Mouse (Mus musculus) heart, adult 9 months (tissue): ENCODE data around the gene Sox6.

Experiments
- DNase-seq, 2 experiments: peaks; one replicate each; pipeline ENCODE4 v3.0.0; 2022; ENCODE audit warnings: low spot score in 2 of 2

The Sox6 gene

DNA sequence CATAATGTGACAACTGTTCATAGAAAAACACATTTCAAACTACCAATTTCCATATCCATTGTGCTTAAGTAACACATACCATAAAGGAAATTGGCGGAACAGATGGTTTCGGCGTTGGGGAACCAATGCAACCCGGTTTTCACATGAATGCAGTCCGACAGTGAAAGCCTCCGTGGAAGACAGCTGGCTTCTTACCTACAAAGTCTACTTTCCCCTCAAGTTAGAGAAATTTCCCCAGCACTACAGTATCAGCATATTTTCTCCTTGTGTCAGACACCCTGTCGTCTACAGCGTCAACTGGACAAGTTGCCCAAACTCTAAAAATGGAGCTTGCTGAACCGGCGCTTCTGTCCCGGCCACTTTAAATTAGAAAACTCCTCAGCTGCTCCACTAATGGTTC is 470.3 kb downstream of the Sox6 start:
- no peak for DNase-seq

DNA sequence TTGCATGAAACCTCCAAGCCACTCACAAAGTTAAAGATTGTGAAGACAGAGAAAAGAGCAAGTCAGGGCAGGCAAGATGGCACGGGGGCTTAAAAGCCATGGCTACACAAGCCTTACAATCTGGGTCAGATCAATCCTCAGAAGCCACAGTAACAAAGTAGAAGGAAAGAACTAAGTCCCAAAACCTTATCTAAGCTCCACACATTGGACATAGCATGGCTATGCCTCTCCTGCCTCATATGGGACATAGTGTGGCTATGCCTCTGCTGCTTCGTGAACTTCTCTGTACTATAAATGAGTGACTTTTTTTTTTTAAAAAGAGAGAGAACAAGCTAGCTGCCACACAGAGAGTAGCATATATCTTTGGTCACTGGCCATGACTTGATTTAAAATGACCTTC is 471.8 kb downstream of the Sox6 start:
- DNase-seq: no peak

DNA sequence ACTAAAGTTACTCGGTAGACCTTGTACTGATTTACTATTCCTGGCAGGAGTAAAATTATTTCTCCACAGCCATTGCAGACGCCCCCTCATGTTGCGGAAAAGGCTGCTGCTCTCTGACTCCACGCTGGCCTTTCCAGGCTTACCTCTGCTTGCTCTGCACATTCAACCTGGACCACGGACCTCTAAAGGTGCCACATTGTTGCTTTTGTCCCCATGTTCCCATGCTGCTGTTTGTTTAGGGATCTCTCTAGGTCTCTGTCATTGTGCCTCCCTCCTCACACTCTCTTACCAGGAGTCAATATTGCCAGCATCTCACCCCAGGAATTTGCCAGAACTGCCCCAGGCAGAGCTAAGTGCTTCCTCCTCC is 473.6 kb downstream of the Sox6 start:
- DNase-seq: no peak

DNA sequence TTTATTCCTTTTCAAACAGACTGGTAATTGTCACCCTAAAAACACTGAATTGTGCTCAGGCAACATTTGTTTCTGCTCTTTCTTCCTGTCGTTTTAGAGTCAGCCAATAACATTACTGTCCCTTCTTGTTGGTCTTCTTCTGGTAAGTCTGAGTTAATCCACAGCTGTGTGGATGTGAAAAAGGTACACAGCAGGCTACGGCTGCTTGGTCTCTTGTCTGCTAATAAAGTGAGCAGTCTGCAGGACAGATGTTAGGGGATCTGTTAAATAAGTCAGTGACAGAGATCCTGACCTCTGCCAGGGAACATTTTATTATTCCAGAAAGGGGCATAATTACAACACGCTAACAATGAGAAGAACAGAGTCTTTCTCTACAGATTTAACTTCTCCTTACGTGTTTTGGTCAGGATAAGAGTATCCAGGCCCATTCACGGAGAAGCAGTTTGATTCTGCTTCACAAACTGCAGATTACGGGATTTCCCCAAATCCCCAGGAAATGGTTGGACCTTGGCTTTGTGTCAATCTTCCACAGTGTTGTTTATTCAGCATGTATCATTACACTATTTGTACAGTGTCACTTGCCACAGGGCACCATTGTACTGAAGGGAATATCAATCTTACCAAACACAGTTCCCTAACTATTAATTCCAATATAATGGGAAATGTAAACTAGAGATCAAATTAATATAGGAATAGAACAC is 474.1 kb downstream of the Sox6 start:
- DNase-seq: peak in 1 of 2 experiments; percentile 6

DNA sequence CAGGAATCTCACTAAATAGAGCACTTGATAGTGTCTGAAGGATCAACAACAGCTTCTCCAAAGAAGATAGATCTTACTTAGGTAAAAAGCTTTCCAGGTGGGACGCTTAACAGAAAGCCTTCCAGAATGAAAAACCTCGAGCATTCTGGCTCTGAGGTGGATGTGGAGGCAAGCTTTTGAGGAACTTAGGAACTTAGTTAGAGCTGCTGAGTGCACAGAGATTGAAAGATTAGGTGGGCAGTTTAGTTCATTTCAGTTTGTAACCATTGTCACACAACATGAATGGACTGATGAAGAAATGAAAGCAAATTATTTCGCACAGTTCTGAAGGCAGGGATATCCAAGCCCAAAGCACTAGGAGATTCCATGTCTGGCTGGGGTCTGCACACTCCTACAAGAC is 481.9 kb downstream of the Sox6 start:
- no peak for DNase-seq

DNA sequence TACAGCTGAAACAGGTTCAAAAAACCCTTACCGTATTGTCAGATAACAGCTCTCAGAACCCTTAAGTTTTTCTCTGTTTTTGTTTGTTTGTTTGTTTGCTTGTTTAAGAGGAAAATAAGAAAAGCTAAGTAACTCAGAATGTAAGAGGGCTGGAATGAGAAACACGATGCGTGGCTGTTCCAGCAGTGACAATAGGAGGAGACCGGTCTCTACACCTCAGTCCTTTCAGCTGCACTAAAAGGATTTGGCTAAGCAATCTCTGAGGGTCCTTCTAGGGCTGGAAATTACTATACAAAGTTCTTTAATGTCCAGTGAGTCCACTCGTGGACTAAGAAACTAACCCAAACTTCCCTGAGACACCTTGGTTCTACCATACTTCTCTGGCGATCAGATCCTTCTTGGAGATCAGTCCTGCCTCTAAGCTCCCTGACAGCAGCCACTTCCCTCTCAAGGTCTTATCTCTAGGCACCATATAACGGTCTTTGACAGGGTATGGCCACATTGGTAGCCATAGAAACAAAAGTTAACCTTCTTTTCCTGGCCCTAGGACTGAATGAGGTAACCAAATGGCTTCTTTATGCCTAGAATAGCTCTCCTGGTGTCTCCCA is 488.3 kb downstream of the Sox6 start:
- no peak for DNase-seq

DNA sequence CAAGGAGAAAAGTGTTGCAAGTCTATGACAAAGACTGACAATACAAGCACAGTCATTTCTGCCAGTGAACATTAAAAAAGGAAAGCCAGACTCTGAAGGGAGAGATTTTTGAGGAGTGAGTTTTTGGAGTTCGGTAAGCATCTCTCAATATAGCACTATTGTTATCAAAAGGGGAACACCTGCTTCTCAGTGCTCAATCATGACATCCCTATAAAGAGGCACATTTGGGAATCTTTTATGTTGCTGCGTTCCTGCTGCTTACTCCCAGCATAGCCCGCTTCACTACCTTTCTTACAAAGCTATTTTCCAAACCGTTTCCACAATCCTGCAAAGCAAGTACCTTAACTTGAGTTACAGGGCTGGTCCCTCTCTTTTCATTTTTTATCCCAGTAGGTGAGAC is 488.9 kb downstream of the Sox6 start:
- no peak for DNase-seq

DNA sequence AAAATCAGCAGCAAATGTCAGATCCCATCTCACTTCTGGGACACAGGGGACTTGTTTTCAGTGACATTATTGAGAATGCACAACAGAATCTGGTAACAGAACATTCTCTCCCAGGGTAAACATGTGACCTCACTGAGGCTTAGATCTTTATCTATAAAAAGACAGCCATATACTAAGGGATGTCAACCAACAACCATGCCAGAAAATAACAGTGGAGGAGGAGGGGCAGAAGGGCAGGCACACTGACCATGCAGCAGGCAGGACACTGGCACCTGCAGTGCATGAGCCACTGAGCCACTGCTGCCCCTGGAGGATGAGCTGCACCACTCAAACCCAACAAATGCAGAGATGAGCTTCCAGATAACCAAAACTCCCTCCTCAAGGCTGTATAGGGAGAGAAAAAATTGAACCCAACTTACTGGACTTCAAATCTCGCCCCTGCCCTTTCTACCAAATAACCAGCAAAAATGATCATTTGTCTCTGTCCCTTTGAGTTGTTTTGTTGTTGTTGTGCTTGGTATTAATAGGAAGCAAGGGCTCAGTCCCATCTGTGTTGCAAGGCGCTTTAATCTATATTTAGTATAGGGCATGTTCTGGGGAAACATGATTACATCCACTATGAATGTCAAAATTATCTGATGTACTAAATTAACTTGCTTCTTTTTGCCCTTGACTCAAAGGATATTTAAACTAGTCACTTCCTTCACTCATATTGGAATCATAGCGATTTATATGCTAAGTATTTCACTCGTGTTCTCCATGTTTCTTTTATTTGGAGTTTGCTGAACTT is 492.8 kb downstream of the Sox6 start:
- no peak for DNase-seq

DNA sequence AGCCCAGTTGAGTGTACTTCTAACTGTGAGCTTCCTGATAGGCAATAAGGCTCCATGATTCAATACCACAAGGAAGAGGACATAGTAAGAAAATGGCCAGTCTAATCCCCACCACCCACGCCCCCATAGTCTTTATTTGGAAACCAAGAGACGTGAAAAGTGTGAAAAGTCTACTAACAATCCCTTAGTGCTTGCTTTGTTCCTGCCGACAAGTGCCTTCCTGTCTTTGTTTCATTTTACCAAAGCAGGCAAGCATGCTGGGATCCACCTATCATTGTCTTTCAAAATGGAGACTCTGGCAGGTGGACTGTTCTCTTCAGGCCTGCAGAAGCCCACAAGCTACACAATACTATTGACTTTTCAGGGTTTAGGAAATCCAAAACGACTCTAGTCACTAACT is 495.0 kb downstream of the Sox6 start:
- DNase-seq: no peak

DNA sequence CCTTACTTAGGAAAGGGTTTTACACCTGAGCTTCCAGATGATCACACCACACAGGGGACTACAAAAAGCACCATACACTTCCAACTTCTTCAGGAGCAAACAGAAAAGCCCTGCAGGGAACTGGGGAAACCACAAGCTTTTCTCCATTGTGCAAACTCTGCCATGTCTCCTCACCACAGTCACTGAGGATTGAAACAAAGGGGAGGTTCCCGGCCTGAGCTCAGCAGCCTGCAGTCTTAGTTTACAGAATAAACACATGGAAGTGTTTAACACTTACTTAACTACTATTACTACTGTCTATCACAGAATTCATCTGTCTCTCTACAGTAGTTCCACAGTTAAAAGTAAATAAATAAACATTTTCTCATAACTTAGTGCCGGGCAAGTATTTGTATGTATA is 498.3 kb downstream of the Sox6 start:
- DNase-seq: no peak

DNA sequence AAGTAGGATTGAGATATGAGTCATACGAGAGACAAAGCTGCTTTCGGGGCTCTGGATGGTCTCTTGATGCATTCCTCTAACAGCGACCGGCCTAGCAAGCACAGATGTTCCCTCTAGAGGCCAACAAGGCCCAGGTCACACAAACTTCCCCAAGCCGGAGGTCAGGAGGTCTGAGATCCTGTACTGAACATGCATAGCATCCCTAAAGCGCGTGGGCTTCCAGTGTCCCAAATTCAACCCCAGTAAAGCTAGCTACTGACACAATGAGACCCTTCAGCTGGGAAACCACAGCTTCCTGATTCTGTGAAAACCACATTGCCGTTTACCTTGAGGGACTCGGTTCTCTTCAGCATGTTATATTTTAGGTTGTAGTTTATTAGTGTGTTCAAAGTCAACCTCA is 499.6 kb downstream of the Sox6 start:
- DNase-seq: no peak

DNA sequence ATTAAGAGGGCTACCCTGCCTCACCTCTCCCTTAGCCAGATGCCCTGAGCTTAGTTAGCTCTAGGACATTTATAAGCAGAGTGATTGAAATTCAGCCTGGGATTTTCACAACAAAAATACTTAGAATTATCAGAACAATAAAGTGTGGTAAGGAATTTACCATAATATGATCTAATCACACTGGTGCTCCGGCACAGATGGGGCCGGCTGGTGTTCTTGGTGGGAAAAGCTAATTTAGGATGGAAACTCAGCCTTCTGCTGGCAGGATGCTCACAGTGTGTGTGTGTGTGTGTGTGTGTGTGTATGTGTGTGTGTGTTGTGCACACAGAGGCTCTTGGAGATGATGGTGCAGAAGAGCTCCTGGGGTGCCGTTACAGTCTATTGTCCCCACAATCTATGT is 501.0 kb downstream of the Sox6 start:
- DNase-seq: no peak

DNA sequence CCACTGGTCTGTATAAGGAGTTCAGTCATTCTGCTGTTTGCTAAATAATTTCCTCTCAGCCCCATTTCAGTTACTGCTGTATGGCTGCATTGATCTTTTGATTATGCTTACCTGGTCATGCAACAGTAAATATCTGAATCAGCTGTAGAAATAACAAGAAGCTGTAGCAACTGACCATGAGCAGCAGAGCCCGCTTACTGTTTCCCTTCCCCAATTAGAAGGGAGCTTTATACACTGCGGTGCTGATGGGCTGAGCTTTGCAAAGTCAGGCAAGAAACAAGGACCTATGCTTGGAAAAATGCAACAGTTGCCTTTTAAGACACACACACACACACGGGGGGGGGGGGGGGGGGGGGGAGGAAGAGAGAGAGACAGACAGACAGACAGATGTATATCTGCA is 502.1 kb downstream of the Sox6 start:
- no peak for DNase-seq

DNA sequence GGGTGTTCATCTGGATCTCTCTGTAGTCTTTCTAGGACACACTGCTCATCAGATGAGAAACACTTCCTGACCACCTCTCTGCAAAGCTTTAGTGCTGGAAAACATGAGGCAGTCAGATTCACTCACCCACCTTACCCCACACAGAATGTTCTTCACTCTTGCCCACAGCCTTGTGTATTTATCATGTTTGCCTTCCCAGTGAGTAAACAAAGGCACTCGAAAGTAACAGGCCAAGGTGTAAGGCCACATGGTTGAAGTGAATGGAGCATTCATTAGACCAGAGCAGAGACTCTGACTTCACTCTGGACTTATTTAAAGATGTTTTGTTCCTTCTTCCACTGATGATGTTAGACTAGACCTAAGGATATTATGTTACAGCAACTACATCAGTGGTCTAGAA is 506.7 kb downstream of the Sox6 start:
- DNase-seq: no peak

DNA sequence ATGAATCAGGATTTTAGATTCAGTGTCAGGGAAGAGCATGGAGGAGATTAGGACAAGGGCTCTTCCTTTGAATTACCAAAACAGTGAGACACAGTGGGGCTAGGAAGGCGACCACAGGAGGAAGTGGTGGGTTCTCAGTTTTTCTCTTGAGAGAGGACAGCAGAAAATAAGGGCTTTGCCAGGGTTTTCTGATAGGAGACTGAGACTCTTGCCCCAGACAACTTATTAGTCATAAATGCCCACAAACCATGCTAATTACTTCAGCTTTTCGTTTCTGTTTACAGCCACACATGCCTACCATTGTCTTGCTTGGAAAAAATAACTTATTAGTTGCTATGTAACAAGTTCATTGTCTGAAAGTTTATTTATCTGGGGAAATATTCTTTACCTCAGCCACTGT is 507.4 kb downstream of the Sox6 start:
- DNase-seq: no peak

DNA sequence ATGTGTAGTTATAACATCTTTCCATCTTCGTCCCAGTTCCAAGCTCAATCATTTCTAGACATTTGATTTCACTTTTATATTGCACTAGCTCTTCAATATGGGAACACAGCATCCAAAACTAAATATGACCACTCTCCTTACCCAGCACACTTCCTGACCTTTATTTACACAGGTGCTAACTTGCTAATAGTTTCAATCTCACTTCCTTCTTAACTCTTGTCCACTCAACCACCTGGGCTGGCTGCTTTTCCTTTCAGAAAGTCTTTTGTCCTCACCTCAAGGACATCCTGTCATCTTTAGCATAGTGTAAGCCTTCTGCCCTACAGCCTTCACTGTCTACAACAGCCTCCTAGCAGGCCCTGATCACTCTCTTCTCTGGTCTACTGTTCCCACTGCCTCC is 520.9 kb downstream of the Sox6 start:
- no peak for DNase-seq

DNA sequence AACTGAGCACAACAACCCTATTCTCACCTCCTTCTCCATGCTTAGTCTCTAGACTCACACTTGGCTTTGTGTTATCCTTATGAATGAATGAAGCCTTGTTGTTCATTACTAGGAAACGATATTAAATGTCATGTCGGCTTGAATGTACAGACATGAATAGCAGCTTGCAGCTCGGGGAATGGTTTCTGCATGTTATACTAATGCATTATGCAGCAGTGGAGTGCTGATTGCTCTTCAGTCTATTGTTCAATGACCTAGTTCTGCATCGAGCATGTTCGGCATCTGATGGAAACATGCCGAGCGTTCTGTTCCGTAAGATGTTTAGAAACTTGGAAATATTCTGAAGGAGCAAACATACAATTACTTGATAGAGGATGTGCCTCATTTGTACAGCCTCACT is 524.9 kb downstream of the Sox6 start:
- DNase-seq: no peak

DNA sequence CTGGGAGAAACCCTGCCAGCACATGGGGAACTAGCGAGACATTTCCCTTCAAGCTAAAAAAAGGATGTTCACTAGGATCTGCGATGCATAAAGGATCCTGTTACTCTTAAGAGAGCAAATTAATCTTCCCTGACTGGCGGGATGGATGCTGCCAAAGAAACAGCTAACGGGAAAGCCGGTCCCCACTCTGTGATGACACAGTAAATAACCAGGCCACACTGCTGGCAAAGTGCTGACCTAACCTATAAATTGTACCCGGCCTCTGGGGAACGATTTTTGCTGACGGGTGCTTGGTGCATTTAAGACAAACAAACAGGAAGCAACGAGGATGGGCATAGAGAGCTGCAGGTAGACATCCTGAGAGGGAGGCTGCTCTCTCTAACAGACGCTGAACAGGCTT is 526.8 kb downstream of the Sox6 start:
- no peak for DNase-seq

DNA sequence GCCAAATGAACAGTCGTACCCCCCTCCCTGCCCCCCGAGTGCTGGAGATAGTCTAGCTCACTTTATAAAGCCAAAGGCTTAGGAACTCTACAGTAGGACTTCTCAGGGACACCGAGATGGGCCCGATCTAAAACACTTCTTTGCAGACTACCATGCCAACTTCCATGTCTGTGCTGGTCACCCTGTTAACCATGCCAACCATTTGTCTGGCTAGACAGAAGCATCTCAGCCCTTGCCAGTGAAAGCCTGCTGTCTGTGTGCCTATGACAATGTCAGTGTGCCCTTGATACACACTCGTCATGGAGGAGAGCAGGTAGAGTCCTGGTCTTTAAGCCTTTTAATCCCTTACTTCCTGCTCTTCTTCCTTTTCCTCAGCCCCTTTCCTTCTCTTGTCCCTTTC is 527.5 kb downstream of the Sox6 start:
- DNase-seq: peak; percentile 18 to 27

DNA sequence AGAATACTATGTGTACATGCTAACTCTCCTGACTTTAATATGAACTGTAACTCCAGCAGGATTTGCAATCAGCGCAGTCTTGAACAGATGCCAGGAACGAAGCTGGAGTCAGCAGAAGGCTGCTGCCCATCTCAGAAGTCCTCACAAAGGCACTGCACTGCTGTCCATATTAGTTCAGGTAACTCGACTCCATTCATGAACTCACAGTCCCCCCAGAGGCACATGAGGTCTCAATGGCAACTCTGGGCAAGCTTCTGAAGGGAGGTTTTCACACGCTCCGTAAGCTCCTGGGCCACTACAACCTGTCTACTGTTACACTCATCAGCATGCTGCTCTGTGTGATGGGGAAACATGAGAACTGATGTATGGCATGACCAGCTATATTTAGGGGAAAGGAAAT is 528.6 kb downstream of the Sox6 start:
- DNase-seq: no peak

DNA sequence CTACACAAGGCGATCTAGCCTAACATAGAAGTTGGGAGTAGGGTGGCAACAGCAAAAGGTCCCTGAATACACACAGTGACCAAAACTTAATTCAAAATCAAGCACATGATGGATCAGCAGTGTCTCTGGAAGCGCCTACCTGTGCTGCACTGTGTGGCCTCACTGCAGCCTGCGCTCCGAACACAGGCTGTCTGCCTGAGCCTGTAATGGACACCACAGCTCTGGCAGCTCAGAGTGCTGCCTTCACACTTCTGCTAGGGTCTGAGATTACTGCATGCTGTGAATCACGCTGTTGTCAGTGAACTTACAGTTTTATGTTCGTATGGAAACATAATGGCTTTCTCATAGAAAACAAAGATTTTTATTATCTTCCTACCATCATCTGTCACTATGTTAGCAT is 532.2 kb downstream of the Sox6 start:
- DNase-seq: no peak

DNA sequence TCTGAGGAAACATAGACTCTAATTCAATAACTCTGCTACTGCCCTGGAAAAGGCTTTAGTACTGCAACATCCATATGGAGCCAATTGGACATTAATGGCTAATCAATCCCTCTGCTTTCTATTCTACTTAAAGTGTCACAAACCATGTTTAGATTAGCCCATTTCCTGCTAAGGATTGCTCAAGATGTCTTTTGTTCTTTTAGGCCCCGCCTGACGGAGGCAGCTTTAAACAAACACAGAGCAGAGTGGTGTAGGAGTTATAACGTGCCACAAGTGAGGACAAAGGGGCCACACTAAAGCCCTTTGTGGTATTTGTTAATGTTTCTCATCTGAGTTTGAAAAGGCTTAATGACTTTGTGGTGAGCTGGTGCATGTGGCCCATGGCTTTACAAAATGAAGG is 537.1 kb downstream of the Sox6 start:
- DNase-seq: no peak

DNA sequence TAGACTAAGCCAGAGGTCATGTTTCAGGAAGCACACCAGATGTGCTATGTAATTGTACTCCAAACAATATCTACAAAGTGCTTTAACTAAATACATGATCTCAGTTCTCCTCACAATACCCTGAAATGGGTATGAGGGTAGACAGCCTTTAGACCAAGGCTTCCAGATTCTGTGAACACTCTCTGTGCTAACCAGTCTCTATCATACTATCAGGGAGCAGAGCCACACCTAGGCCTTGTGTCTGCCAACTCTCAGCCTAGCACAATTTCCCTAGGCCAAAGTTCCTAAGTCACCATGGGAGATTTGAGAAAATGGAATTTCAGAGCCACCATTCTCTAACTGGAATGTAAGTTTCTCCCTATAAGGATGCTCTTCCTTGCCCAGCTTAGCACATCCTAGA is 537.8 kb downstream of the Sox6 start:
- no peak for DNase-seq
